Mouse (Mus musculus): Measurements from ENCODE around the gene Carmil1. TPM values are rescaled to one million over a fixed set of nuclear protein-coding genes. Genes with fewer than 3 reads are reported as not detected.

Carmil1 gene
- polyA plus RNA-seq, 1 experiment, result 9.8 TPM

DNA sequence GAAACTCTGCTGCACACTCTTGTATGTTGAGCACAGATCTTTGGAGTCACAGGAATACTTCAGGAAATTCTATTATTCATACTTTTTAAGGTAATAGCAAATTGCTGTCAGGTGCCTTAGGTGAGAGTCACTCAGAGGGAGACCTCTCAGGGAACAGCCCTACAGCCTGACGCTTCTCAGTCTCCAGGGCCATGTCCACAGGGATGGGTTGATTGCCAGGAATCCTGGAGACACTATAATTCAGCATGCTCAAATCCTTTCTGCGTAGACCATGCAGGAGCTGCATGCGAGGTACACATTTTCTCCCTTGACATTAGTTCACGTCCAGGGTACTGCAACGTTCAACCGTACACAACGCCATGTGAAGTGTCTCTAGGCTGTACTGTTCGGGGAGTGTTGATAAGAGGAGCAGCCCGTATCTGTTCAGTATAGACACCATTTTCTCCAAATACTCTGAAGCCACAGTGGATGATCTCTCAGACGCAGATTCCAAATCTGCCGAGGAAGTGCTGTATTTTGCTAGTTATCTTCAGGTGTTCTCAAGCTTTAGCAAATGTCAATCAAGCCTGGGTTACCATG, 180.0 kb downstream of the Carmil1 start:
- peaks cover 33% of the 10 kb centered on the region for H3K36me3 ChIP-seq (ENCODE audit: control insufficient read depth, insufficient read depth, low read length)
- no peaks in the 10 kb centered on the region for H3K27me3 ChIP-seq (ENCODE audit: control insufficient read depth, insufficient read depth, low read length)
- TF ChIP-seq POLR2A (IDR thresholded peaks at IDR 0.05; ENCODE audit: low read depth, low read length) (no peak), CTCF (IDR thresholded peaks at IDR 0.05; ENCODE audit: extremely low read depth, insufficient read length, insufficient replicate concordance, low read depth, low read length) (no peak)
- no peaks in the 10 kb centered on the region for H3K4me1 ChIP-seq (ENCODE audit: control insufficient read depth, insufficient read depth, insufficient read length, low read length)
- no peak overlapping the region for H3K27ac ChIP-seq (ENCODE audit: insufficient read depth, low read depth, low read length)
- no peak overlapping the region for H3K4me3 ChIP-seq (ENCODE audit: low read depth, low read length)
- 91% methylated on average over 11 of the region's 11 CpGs for WGBS

DNA sequence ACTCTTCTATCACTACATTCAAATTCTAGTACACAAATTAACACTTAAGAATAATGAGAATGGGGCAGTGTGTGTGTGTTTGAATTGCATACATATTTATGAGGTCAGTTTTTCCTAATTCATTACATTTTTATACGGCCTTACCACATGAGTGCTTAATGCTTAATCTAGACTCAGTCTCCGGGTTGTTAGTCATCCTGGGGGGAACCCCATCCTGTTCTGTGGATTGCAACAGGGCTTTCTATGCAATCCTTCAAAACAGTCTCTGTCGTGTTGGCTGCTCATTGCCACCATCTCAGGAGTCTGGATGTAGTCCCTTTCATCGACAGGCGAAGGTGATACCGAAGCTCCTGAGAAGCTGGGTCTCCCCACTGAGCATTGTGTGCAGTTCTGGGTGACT, 184.0 kb downstream of the Carmil1 start:
- WGBS, result 90% methylated on average over 6 of the region's 6 CpGs
- no peak overlapping the region for H3K27ac ChIP-seq (ENCODE audit: insufficient read depth, low read depth, low read length)
- H3K4me1 ChIP-seq (ENCODE audit: control insufficient read depth, insufficient read depth, insufficient read length, low read length), result peaks cover 4% of the 10 kb centered on the region; the same call in 1 of the 2 replicates
- peaks cover 30% of the 10 kb centered on the region for H3K36me3 ChIP-seq (ENCODE audit: control insufficient read depth, insufficient read depth, low read length)
- H3K27me3 ChIP-seq (ENCODE audit: control insufficient read depth, insufficient read depth, low read length), result no peaks in the 10 kb centered on the region
- TF ChIP-seq POLR2A (IDR thresholded peaks at IDR 0.05; ENCODE audit: low read depth, low read length) (no peak), CTCF (IDR thresholded peaks at IDR 0.05; ENCODE audit: extremely low read depth, insufficient read length, insufficient replicate concordance, low read depth, low read length) (no peak)
- H3K4me3 ChIP-seq (ENCODE audit: low read depth, low read length), result no peak overlapping the region

DNA sequence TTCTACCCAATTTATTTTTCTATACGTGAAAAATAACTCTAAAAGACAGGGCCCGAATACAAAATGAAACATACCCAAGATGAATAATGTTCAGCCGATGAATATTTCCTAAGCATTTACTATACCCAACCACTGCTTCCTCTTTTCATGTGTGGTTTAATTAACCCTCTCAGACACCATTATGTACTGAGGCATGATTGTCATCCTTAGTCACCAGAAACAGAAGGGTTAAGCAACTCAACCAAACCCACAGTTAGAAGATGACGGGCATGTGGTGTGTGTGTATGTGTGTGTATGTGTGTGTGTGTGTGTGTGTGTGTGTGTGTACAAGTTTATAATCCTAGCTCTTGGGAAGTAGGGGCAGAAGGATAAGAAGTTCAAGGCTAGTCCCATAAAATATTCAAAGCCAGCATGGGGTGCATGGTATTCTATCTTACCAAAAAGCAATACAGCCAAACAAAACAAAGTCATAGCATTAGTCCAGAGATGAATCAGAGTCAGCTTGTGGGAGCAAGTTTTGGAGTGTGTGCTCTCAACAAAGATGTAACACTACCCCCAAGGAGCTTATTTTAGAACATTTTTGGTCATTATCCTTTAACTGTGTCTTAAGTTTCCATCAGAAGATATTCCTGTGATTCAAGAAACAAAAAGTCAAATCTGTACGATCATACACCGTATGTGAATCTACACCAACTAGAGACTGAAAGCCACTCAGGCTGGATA, 185.6 kb downstream of the Carmil1 start:
- 88% methylated on average over 6 of the region's 6 CpGs for WGBS

DNA sequence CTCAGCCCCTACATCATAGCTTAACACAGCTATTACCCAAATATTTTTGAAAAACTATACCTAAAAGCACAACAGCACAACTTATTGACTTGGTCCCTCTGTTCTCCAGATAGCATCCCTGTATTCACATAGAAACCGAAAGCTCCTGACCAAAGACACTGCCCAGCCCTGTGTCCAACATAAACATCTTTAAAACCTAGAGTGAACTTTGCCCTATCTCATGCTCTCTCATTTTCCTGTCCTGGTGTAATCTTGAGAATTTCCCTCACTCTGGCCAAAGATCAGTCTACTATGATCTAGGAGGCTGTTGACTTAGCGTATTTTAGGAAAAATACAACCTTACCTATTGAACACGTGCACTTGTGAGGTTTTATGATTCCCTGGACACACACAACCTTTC, 187.5 kb downstream of the Carmil1 start:
- H3K27me3 ChIP-seq (ENCODE audit: control insufficient read depth, insufficient read depth, low read length), result no peaks in the 10 kb centered on the region
- no peak overlapping the region for H3K27ac ChIP-seq (ENCODE audit: insufficient read depth, low read depth, low read length)
- H3K4me1 ChIP-seq (ENCODE audit: control insufficient read depth, insufficient read depth, insufficient read length, low read length), result peaks cover 4% of the 10 kb centered on the region; the same call in 1 of the 2 replicates
- H3K4me3 ChIP-seq (ENCODE audit: low read depth, low read length), result no peak overlapping the region
- H3K36me3 ChIP-seq (ENCODE audit: control insufficient read depth, insufficient read depth, low read length), result peaks cover 29% of the 10 kb centered on the region
- no peak for TF ChIP-seq CTCF (IDR thresholded peaks at IDR 0.05; ENCODE audit: extremely low read depth, insufficient read length, insufficient replicate concordance, low read depth, low read length)
- TF ChIP-seq POLR2A (IDR thresholded peaks at IDR 0.05; ENCODE audit: low read depth, low read length), result no peak
- 64% methylated on average over 3 of the region's 3 CpGs for WGBS

More for the DNA sequence above, 185.6 kb downstream of the Carmil1 start:
- TF ChIP-seq CTCF (IDR thresholded peaks at IDR 0.05; ENCODE audit: extremely low read depth, insufficient read length, insufficient replicate concordance, low read depth, low read length) (no peak), POLR2A (IDR thresholded peaks at IDR 0.05; ENCODE audit: low read depth, low read length) (no peak)
- peaks cover 29% of the 10 kb centered on the region for H3K36me3 ChIP-seq (ENCODE audit: control insufficient read depth, insufficient read depth, low read length)
- H3K27me3 ChIP-seq (ENCODE audit: control insufficient read depth, insufficient read depth, low read length), result no peaks in the 10 kb centered on the region
- no peak overlapping the region for H3K4me3 ChIP-seq (ENCODE audit: low read depth, low read length)
- no peak overlapping the region for H3K27ac ChIP-seq (ENCODE audit: insufficient read depth, low read depth, low read length)
- peaks cover 4% of the 10 kb centered on the region; the same call in 1 of the 2 replicates for H3K4me1 ChIP-seq (ENCODE audit: control insufficient read depth, insufficient read depth, insufficient read length, low read length)

DNA sequence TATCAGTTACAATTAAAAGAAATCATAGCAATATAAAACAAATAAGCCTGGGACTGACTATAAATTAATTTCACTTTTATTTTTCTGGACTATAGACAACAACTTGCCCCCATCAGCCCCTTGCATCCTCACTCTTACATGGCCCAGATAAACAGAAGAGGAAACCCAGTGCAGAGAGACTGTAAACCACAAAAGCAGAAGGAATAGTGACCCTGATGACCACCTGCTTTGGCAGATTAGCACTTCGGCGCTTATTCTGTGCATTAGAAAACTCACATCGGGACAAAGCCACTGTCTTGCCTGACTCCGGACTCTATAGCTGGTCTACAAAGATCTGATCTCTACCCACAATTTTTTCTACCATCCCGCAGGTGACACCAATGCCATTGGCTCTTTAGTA, 188.5 kb downstream of the Carmil1 start:
- Histone ChIP-seq H3K27ac (ENCODE audit: insufficient read depth, low read depth, low read length) (no peak overlapping the region), H3K4me3 (ENCODE audit: low read depth, low read length) (no peak overlapping the region), H3K27me3 (ENCODE audit: control insufficient read depth, insufficient read depth, low read length) (no peaks in the 10 kb centered on the region), H3K4me1 (ENCODE audit: control insufficient read depth, insufficient read depth, insufficient read length, low read length) (peaks cover 4% of the 10 kb centered on the region; the same call in 1 of the 2 replicates), H3K36me3 (ENCODE audit: control insufficient read depth, insufficient read depth, low read length) (peaks cover 31% of the 10 kb centered on the region)
- TF ChIP-seq CTCF (IDR thresholded peaks at IDR 0.05; ENCODE audit: extremely low read depth, insufficient read length, insufficient replicate concordance, low read depth, low read length) (no peak), POLR2A (IDR thresholded peaks at IDR 0.05; ENCODE audit: low read depth, low read length) (no peak)
- whole genome bisulfite sequencing, result 86% methylated on average over 5 of the region's 5 CpGs

DNA sequence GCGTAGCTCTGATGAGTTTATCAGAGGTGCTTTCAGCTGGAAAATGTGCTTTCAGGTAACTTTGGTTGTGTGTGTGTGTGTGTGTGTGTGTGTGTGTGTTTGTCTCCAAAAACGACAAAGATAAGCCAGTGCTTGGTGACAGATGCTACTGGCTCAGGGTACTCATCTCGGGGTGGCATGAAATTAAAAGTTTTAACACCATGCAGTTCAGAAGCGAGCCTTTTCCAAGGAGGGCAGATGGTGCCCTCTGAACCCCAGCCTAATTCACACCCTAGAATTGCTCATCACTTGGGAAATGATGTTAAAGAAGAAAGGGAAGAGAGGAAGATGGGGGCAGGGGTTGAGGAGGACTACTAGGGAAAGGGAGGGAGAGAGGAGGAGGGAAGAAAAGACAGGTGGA, 198.4 kb downstream of the Carmil1 start:
- no peak for TF ChIP-seq CTCF (IDR thresholded peaks at IDR 0.05; ENCODE audit: extremely low read depth, insufficient read length, insufficient replicate concordance, low read depth, low read length)
- no peak for TF ChIP-seq POLR2A (IDR thresholded peaks at IDR 0.05; ENCODE audit: low read depth, low read length)
- no peak overlapping the region for H3K27ac ChIP-seq (ENCODE audit: insufficient read depth, low read depth, low read length)
- 72% methylated on average over 4 of the region's 4 CpGs for WGBS

DNA sequence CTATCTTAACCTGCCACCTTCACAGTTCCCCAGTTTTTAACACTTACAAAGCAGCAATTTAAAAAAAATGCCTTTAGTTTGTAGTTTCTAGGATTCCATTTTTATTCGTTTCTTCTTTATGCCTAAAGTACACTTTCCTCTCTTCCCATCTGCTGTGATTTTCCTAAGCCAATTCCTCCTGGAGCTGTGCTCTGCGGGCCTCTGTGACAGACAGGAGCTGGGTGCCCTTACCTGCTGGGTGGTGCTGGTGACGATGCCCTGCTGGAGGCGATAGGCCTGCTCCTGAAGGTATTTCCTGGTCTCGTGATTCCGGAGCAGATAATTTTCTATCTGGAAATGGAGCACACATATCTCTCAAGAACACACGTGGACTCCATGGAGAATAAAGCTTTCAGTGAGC, 198.9 kb downstream of the Carmil1 start:
- Histone ChIP-seq H3K4me3 (ENCODE audit: low read depth, low read length) (no peak overlapping the region), H3K27ac (ENCODE audit: insufficient read depth, low read depth, low read length) (no peak overlapping the region), H3K27me3 (ENCODE audit: control insufficient read depth, insufficient read depth, low read length) (no peaks in the 10 kb centered on the region), H3K36me3 (ENCODE audit: control insufficient read depth, insufficient read depth, low read length) (peaks cover 38% of the 10 kb centered on the region), H3K4me1 (ENCODE audit: control insufficient read depth, insufficient read depth, insufficient read length, low read length) (no peaks in the 10 kb centered on the region)
- WGBS, result 78% methylated on average over 7 of the region's 7 CpGs
- no peak for TF ChIP-seq POLR2A (IDR thresholded peaks at IDR 0.05; ENCODE audit: low read depth, low read length)
- no peak for TF ChIP-seq CTCF (IDR thresholded peaks at IDR 0.05; ENCODE audit: extremely low read depth, insufficient read length, insufficient replicate concordance, low read depth, low read length)

More for the DNA sequence above, 198.4 kb downstream of the Carmil1 start:
- no peaks in the 10 kb centered on the region for H3K27me3 ChIP-seq (ENCODE audit: control insufficient read depth, insufficient read depth, low read length)
- H3K36me3 ChIP-seq (ENCODE audit: control insufficient read depth, insufficient read depth, low read length), result peaks cover 38% of the 10 kb centered on the region
- H3K4me3 ChIP-seq (ENCODE audit: low read depth, low read length), result no peak overlapping the region
- no peaks in the 10 kb centered on the region for H3K4me1 ChIP-seq (ENCODE audit: control insufficient read depth, insufficient read depth, insufficient read length, low read length)
